Mouse (Mus musculus) heart, postnatal 0 days (tissue): ENCODE data around the gene Lsm12.
"Not testable (repeated sequence)": the region's sequence is repeated elsewhere in the genome, so short reads cannot be mapped to it uniquely, and the experiment has no call there.

Experiments used
- CTCF ChIP-seq: IDR thresholded peaks from 2 replicates; pipeline ENCODE4 v1.5.1; 2016; ENCODE audit warnings: antibody characterized with exemption, control low read depth, low read depth
- EP300 ChIP-seq: IDR thresholded peaks from 2 replicates; pipeline ENCODE4 v1.6.1; 2016; ENCODE audit warnings: antibody characterized with exemption, low read depth

DNA sequence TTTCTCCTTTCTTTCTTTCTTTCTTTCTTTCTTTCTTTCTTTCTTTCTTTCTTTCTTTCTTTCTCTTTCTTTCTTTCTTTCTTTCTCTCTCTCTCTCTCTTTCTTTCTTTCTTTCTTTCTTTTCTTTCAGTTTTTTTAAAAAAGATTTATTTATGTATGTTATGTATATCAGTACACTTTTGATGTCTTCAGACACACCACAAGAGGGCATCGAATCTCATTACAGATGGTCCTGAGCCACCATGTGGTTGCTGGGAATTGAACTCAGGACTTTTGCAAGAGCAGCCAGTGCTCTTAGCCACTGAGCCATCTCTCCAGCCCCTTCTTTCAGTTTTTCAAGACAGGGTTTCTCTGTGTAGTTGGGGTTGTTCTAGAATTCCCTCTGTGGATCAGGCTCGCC, 27.1 kb downstream of the Lsm12 start:
- not testable (repeated sequence) for TF ChIP-seq CTCF, EP300
